Mouse (Mus musculus) MEL (cell line): ENCODE results near the gene Iqcf3.

Source experiments
- CTCF ChIP-seq, 3 experiments: IDR thresholded peaks in 2 of 3; conservative IDR thresholded peaks in 1 of 3; 2 replicates each; pipeline ENCODE4 v1.5.1; 2011 to 2012; ENCODE audit warnings: low read length in 3 of 3, low read depth in 2 of 3, mild to moderate bottlenecking in 2 of 3, improper control_type of control experiment in 1 of 3, inconsistent platforms in 1 of 3, mixed read lengths in 1 of 3, moderate library complexity in 1 of 3; ENCODE audit not compliant: control insufficient read depth in 1 of 3, insufficient read depth in 1 of 3, poor library complexity in 1 of 3, severe bottlenecking in 1 of 3
- GATA1 ChIP-seq: IDR thresholded peaks from 2 replicates; pipeline ENCODE4 v1.6.1; 2011; ENCODE audit warnings: low read depth, low read length, improper control_type of control experiment
- POLR2A ChIP-seq, 2 experiments: IDR thresholded peaks; 2 replicates each; pipeline ENCODE4 v1.6.1; 2011 to 2012; ENCODE audit warnings: low read length in 2 of 2, mild to moderate bottlenecking in 2 of 2, control low read depth in 1 of 2, improper control_type of control experiment in 1 of 2, low read depth in 1 of 2, moderate library complexity in 1 of 2; ENCODE audit not compliant: control insufficient read depth in 1 of 2, insufficient read depth in 1 of 2, poor library complexity in 1 of 2
- USF1 ChIP-seq: IDR thresholded peaks from 2 replicates; pipeline ENCODE4 v1.6.1; 2014; ENCODE audit warnings: low read depth, mild to moderate bottlenecking, inconsistent platforms, low read length, improper control_type of control experiment, moderate library complexity

- TF ChIP-seq GATA1 = no peak
- no peak for TF ChIP-seq USF1
- TF ChIP-seq CTCF (IDR thresholded peaks at IDR 0.05 in 2 of 3, conservative IDR thresholded peaks at IDR 0.05 in 1 of 3; ENCODE audit: control insufficient read depth in 1 of 3, insufficient read depth in 1 of 3, low read depth in 2 of 3, low read length in 3 of 3, poor library complexity in 1 of 3, severe bottlenecking in 1 of 3) = no peak
- TF ChIP-seq POLR2A (IDR thresholded peaks at IDR 0.05; ENCODE audit: control insufficient read depth in 1 of 2, insufficient read depth in 1 of 2, low read depth in 1 of 2, low read length in 2 of 2, poor library complexity in 1 of 2) = no peak
Measured at GRCm38 (mm10) chr9:106504246-106504645, 57.2 kb downstream of the Iqcf3 start.
